Mouse (Mus musculus) brain, adult 2 months (tissue): Measurements from ENCODE around the gene Sesn1.
"Not testable (repeated sequence)": the region's sequence is repeated elsewhere in the genome, so short reads cannot be mapped to it uniquely, and the experiment has no call there.

Experiments used
- DNase-seq: peaks from one replicate; pipeline ENCODE4 v3.0.0; 2011; ENCODE audit warnings: low read depth, low spot score

Sesn1 gene

DNA sequence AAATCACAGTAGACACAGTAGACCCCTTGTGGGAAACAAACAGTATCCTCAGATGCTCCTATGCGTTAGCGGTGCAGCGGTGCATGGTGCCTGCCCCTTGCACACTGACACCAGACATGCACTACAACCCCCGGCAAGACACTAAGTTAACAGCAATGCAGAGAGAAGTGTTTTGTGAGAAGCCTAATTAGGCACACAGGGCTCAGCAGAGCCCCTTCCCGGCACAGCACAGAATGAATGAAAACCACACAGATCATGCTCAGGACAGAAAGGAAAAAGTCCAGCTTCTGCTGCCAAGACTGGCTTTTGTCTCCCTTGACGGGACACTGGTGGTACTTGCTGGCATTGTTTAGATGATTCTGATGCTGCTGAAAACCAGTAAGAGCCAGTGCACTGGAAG is 99.2 kb downstream of the Sesn1 start:
- DNase-seq: no peak

DNA sequence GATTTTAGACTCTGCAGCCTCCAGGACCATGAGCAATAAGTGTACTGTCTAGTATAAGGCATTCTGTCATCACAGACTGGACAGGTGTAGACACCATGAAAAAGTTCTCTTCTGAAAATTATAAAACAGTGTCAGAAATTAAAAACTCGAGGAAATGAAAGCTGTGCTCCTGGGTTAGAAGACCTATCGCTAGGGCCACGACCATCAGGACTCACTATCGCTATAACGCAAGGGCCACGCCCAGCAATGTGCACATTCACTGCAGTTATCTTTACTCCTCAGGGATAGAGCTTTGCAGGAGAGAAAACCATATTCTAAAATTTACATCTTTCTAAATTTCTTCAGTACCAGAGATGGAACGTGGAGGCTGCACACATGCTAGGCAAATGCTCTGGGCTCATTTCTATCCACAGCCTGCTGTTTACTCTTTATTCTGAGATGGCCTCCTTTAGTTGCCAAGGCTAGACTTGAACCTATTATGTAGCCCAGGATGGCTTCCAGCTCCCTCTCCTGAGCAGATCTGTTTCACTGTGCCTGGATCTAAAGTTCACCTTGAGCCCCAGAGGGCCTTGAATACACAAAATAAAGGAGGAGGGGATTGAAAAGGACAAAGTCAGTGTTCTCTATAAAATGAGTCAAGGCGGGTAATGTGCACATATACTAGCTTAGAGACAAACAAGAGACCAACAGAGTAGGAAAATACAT is 102.7 kb downstream of the Sesn1 start:
- no peak for DNase-seq

DNA sequence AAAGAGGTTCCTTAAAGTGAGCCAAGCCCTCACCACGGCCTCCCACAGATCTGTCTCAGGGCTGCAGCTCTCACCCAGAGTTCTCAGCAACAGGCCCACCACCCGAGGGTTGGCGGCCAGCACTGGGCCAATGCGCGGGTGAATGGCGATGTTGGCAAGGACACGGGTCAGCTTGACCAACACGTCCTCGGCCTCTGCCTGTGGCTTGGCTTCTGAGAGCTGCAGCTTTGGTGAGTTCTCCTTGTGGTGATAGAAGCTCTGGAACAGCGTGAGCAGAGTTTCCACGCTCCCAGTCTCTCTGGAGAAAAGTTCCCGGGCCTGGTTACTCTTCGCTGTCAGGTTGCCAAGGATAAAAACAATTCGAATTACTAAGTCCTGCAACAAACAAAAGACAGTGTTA is 117.0 kb downstream of the Sesn1 start:
- DNase-seq: no peak

DNA sequence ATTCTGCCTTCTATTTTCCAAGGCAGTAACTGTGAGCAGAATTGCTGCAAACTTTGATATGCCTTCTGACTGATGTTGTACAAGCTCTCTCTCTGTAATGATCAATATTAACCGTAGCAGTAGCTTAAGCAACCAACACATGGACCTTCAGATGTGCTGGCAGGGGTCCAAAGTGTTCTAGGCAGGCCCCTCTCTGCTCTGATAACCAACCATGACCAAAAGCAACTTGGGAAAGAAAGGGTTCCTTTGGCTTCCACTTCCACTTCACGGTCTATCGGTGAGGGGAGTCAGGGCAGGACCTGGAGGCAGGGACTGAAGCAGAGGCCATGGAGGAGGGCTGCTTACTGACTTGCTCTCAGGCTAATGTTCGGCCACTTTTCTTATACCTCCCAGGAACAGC is 121.2 kb downstream of the Sesn1 start:
- no peak for DNase-seq

DNA sequence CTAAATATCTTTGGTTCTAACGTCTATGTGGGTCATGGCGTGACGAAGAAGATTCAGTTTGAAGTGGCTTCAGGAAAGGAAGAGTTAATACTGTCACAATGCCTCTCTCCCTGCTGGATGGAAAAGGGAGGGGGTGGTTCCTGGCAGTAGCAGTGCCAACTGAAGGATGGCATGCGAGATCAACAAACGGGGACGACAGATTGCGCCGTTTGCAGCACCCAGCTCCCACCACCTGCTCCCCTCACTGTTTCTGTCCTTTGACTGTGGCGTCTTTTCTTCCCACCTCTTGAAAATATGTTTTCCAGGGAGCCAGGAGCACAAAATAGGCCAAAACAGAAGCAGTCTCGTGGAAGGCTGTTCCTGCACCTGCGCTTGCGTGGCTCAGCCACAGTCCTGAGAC is 122.2 kb downstream of the Sesn1 start:
- peak; percentile 97 for DNase-seq

DNA sequence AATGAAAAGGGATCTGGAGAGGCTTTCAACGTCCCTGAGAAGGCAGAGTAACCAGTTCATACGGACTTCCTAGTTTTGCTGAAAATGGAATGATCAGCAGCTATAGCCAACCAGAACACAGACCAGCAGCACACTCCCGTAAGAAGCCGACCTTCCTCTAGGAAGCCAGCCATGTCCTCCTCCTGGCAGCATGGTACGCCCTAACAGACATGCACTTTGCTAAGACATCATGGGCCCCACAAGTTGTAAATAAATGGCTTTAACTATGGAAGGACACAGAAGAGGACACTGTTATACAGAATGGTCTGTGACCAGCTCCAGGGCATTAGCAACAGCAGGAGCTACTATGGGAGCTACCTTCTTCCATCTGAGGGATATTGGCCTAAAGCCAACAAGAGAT is 123.2 kb downstream of the Sesn1 start:
- no peak for DNase-seq

DNA sequence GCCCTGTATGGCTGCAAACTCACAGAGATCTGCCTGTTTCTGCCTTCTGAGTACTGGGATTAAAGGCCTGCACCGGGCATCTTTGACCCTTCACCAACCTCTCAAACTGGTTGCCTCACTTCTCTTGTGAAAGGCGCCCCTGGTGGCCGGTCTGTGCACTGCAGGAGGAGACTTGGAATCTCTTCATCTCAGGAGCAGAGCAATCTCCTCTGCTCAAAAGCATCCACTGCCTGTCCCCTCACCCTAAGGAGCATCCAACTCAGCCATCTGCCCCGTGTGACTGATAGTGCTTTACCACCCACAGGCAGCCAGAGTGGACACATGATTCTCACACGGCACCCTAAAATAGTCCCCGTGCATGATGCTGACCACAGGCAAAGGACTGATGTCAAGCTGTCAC is 123.8 kb downstream of the Sesn1 start:
- DNase-seq: peak; percentile 64

DNA sequence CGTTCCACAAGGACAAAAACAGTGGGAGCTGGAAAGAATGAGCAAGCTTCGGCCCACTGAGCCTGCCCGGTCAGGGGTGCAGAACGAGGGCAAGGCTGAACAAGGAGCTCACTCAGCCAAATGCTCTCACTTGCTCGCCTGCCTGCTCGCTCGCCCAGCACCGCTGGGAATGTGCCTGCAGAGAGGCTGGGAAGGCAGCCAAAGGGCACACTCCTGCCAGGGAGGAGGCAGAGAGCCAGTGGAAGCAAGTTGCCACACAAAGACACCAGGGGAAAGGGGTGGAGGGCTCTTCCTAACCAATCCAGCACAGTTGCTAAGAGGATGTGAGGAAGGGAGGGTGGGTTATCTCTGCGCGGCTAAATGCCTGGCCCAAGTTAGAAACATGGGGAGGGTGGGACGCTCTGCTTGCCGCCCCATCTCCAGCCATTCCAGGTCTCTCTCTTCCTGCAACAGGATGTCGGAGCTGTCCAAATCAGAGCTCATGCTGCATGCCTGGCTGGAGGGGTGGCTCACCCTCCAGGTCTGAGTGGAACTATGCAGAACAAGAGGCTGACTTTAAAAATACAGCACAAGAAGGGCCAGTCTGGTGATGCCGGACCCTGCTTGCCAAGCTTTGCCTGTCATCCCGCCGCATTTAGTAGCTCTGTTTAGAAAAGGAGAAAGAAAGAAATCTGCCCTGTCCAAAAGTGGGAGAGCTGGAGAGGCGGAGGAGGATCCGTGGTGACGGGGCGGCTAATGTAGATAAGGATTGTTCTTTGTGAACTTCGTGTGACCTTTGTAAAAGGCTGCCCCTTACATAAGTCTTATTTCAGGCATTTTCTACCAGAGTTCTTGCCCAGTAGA is 125.1 kb downstream of the Sesn1 start:
- peak; percentile 97 for DNase-seq

DNA sequence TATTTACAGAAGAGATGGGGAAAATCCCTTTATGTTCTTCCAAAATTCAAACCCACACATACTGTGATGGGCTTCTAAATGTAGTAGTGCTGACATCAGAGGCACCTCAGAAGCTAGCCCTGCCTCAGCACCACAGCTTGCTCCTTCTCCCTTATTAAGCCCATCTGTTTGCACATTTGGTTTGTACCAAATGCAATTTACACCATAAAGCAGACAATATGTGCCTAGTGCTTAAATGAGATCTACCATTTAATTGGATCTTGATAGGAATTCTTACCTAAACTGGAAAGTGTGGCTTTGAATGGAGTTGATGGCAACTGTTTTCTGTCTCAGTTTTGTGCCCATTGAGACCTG is 125.7 kb downstream of the Sesn1 start:
- peak; percentile 93 for DNase-seq

DNA sequence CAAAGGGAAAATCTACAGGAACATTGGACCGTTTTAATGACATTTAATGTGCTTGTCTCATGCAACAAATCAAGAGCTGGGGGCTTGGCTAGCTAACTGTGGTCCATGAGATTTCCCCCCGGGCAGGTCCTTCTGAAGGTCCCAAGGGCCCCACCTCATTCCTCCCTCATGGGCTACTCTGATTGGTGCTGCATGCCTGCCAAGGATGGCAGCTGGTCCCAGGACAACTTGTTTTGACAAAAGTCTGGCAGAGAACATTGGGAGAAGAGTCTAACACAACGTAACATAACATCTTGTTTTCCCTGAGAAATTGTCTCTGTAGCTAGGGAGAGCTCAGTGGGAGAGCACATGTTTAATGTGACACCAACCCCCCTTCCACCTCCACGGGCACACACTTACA is 126.4 kb downstream of the Sesn1 start:
- DNase-seq: peak; percentile 62

DNA sequence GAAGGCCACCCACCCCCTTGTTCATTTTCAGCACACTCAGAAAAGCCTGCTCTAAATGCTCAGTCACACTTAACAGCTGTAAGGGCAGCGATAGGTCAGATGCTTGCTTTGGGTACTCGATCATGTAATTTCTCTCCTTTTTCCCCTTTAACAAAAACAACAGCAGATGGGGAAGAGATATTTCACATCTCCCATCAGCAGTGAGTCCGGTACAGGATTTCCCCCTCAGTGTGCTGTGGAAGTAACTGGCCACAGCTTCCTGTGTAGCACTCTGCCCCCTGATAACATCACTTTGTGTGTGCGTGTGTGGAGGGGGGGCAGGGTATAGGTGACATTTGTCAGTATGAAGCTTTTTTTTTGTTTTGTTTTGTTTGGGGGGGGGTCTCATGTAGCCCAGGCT is 127.4 kb downstream of the Sesn1 start:
- DNase-seq: no peak

DNA sequence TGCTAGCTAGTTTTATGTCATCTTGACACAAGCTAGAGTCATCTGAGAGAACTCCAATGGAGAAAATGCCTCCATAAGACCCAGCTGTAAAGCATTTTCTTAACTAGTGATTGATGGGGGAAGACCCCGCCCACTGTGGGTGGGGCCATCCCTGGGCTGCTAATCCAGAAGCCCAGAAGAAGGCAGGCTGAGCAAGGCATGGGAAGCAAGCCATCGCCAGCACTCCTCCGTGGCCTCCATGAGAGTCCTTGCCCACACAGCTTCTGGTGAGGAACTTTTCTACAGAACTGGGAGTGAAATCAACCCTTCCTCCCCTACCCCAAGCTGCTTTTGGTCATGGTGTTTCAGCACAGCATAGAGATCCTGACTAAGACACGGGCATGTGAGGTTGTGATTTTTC is 129.4 kb downstream of the Sesn1 start:
- DNase-seq: peak; percentile 77

DNA sequence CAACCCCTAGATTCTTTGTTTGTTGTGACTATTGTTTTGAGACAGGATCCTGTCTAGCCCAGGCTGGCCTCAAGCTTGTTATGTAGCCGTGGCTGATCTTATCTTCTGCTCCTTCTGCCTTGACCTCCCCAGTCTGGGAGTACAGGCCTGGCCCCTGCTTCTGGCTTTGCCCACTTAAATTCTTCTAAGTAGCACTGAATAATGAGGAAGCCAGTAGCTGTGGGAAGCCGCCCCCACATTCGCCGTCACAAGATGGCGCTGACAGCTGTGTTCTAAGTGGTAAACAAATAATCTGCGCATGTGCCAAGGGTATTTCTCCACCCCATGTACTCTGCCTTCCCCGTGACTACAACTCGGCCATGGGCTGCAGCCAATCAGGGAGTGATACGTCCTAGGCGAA is 142.6 kb downstream of the Sesn1 start:
- not testable (repeated sequence) for DNase-seq

DNA sequence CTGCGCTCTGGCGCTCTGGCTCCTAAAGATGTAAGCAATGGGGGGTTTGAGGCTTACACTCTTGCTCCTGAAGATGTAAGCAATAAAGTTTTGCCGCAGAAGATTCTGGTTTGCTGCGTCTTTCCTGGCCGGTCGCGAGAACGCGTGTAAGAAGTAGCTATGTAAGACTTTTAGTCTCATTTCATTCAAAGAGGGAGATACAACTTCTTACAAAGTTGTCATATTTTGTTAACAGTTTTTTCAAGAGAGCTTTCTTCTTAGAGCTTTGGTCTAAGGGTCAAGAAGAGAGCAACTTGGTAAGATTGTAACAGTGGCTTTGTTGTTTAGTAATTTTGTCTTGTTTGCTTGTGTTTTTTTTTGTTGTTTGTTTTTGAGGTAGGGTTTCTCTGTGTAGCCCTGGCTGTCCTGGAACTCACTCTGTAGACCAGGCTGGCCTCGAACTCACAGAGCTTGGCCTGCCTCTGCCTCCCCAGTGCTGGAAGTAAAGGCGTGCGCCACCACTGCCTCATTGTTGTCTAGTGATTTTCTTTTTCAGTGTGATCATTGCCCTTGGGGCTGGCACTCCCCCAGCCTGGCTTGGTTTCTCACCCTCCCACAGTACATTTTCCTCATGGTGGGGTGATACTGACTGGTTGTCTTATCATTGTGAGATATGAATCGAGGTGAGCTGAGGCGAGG is 143.3 kb downstream of the Sesn1 start:
- no peak for DNase-seq

DNA sequence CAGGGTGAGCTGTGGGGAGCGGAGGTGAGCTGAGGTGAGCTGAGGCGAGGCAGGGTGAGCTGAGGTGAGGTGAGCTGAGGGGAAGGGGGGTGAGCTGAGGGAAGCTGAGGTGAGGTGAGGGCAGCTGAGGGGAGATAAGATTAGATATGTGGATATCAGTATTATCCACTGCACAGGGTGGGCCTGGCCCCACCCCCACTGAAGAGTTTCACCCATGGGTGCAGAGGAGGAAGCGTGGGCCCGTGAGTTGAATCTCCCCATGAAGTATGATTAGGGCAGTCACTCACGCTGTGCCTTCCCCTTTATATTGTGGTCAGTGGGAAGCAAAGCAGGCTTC is 143.8 kb downstream of the Sesn1 start:
- DNase-seq: no peak

DNA sequence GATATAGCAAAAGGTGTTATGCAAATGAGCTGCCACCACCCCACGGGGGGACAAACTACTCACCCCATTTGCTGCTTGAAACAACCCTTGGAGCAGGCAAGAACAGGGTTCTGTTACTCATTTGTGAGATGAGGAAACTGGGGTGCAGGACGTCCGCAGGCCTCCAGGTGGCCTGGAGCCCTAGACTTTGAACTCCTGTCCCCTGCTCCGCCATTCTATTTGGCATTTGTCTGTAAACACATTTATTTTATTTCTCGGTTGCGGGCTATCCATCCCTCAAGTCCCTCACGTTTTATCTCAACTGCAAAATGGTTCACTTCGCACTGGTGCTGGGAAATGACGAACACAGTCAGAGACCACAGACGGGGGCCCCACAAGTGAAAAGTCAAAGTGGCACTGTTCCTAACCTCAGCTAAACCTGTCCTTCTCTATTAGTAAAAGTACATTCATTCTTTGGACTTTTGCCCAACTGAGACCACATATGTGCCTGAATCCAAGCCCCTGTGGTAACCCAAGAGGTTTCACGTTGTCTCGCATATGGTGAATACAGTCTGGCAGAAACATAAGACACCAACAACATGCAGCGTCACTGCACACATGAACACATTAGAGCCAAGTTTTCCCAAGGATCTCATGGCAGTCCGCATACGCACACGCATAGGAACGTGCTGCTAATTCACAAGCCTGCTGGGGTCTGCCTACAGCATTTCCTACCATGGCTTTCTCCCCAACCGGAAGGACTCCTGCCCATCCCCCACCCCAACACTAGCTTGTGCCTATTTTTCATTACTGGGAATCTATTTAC is 147.9 kb downstream of the Sesn1 start:
- no peak for DNase-seq
